Mouse (Mus musculus) right cerebral cortex, adult 18-20 months (tissue): ENCODE results near the gene Fbxl15.

Source experiments
- DNase-seq: peaks from one replicate; pipeline ENCODE4 v3.0.0; 2022; ENCODE audit warnings: mixed read lengths

The Fbxl15 gene

GRCm38 (mm10) chr19:46347936-46348668 lies 20.1 kb downstream of the Fbxl15 start:
- DNase-seq: no peak

- DNase-seq: peak; percentile 96
These were observed 20.9 kb downstream of the Fbxl15 start for GRCm38 (mm10) chr19:46348761-46349458.

GRCm38 (mm10) chr19:46349550-46349949 lies 21.6 kb downstream of the Fbxl15 start:
- no peak for DNase-seq

GRCm38 (mm10) chr19:46350168-46350932 lies 22.4 kb downstream of the Fbxl15 start, which contains the start of gene 2310034G01Rik:
Gene 2310034G01Rik (minus strand): TSS chr19:46350302.
- DNase-seq: no peak

- DNase-seq: peak; percentile 95
These were observed 28.7 kb downstream of the Fbxl15 start for GRCm38 (mm10) chr19:46356701-46357138.

GRCm38 (mm10) chr19:46357344-46358280 lies 29.6 kb downstream of the Fbxl15 start:
- DNase-seq: no peak

- no peak for DNase-seq
These were observed 30.4 kb downstream of the Fbxl15 start for GRCm38 (mm10) chr19:46358381-46358780.

- DNase-seq: no peak
These were observed 34.1 kb downstream of the Fbxl15 start for GRCm38 (mm10) chr19:46362104-46362503.

GRCm38 (mm10) chr19:46363294-46364009 lies 35.5 kb downstream of the Fbxl15 start:
- no peak for DNase-seq

GRCm38 (mm10) chr19:46367798-46368590 lies 40.0 kb downstream of the Fbxl15 start:
- DNase-seq: peak; percentile 75

GRCm38 (mm10) chr19:46369204-46369603 lies 41.2 kb downstream of the Fbxl15 start:
- peak; percentile 63 for DNase-seq

GRCm38 (mm10) chr19:46374477-46375088 lies 46.6 kb downstream of the Fbxl15 start:
- DNase-seq: no peak

GRCm38 (mm10) chr19:46375489-46375888 lies 47.5 kb downstream of the Fbxl15 start:
- no peak for DNase-seq

- no peak for DNase-seq
These were observed 47.9 kb downstream of the Fbxl15 start for GRCm38 (mm10) chr19:46375891-46376290.
